Mouse (Mus musculus) forebrain, embryonic 12.5 days (tissue): ENCODE data around the gene Erv3. TPM values are rescaled to one million over a fixed set of nuclear protein-coding genes. Genes with fewer than 3 reads are reported as not detected.

Experiments
- ATAC-seq: fragments of 200-750 bp; cut with Nextera tagmentation; 2 replicates; pipeline ENCODE4 v1.8.0; 2017; ENCODE audit warnings: moderate TSS enrichment; ENCODE audit not compliant: low FRiP score
- H3K27ac ChIP-seq: fragments of 300-500 bp; sonication (generic); 2 replicates; pipeline ENCODE4 v1.5.1; 2016; ENCODE audit warnings: mild to moderate bottlenecking
- H3K27me3 ChIP-seq: fragments of 300-500 bp; sonication (generic); 2 replicates; pipeline ENCODE4 v1.6.1; 2016; ENCODE audit warnings: mild to moderate bottlenecking
- H3K36me3 ChIP-seq: fragments of 300-500 bp; sonication (generic); replicated peaks from 2 replicates; pipeline ENCODE4 v1.6.1; 2016; ENCODE audit warnings: mild to moderate bottlenecking
- H3K4me1 ChIP-seq: fragments of 300-500 bp; sonication (generic); 2 replicates; pipeline ENCODE4 v1.6.1; 2016
- H3K4me2 ChIP-seq: fragments of 300-500 bp; sonication (generic); 2 replicates; pipeline ENCODE4 v1.6.1; 2016; ENCODE audit warnings: mild to moderate bottlenecking, moderate library complexity
- H3K4me3 ChIP-seq: fragments of 300-500 bp; sonication (generic); replicated peaks from 2 replicates; pipeline ENCODE4 v1.5.1; 2016; ENCODE audit warnings: mild to moderate bottlenecking
- H3K9ac ChIP-seq: fragments of 300-500 bp; sonication (generic); 2 replicates; pipeline ENCODE4 v1.6.1; 2016; ENCODE audit warnings: mild to moderate bottlenecking
- H3K9me3 ChIP-seq: fragments of 300-500 bp; sonication (generic); 2 replicates; pipeline ENCODE4 v1.6.1; 2016
- whole genome bisulfite sequencing: fragments of 180-500 bp; shearing (Covaris S2); methylation state at CpG from one replicate; pipeline ENCODE4 v1.1.7; 2016; 5-methylcytosine and 5-hydroxymethylcytosine counted together
- polyA plus RNA-seq: library from polyadenylated mRNA; unstranded; fragments of >200 nt; fragmentation: Nextera tagmentation; extraction: Ambion mirVana; gene quantifications from 2 replicates; pipeline ENCODE4 v1.2.1, GENCODE M21; 2016

Gene Erv3
- not detected in 2 replicates for polyA plus RNA-seq

DNA sequence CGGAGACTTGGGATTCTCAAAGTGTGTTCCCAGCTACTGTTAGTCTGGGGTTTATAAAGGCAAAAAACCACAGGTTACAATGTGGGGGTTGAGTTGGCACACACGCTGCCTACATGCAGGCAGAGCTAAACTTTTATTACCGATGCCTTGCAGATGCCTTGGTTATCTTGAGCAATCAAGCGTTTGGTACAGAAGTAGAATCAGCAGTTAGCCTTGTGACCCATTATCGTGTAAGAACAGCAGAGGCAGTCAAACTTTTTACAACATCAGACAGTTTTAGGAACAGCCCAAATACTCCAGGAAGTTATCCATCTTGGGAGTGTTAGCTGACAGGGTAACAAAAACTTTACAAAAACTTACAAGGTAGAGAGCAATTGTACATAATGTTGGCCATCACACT is at the start of gene Erv3:
Gene Erv3 (minus strand): TSS at position 27 of the 400 bp plus-strand sequence.
- WGBS = 90% methylated on average over 5 of the region's 5 CpGs
- no peak for ATAC-seq
- no peak within 1 kb of the TSS for H3K4me3 ChIP-seq
- no peaks in the 10 kb centered on the region for H3K36me3 ChIP-seq
- H3K9me3 ChIP-seq = no peaks in the 10 kb centered on the region
- no peaks in the 10 kb centered on the region for H3K27me3 ChIP-seq
- no peak within 1 kb of the TSS for H3K4me2 ChIP-seq
- H3K27ac ChIP-seq = no peak within 1 kb of the TSS
- H3K9ac ChIP-seq = no peak within 1 kb of the TSS
- H3K4me1 ChIP-seq = peaks cover 10% of the 10 kb centered on the region

DNA sequence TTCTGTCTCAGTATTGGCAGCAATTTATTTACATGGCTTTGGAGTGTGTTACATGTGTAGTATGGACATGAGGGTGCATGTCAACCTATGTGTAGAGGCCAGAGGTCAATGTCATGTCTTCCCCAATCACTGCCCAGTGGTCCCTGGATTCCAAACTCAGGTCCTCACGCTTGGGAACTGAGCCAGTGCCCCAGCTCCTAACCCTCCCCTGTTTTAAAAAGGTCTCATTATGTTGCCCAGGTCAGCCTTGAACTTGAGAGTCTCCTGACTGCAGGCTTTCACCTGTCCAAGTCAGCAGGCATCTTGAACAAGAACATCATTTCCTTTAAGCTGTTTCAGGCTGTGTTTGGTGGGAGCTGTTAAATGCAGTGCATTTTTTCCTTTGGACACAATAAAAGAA is 49.4 kb upstream of the Erv3 start:
- 69% methylated on average over 1 of the region's 1 CpGs for WGBS
- no peaks in the 10 kb centered on the region for H3K36me3 ChIP-seq
- ATAC-seq = no peak

DNA sequence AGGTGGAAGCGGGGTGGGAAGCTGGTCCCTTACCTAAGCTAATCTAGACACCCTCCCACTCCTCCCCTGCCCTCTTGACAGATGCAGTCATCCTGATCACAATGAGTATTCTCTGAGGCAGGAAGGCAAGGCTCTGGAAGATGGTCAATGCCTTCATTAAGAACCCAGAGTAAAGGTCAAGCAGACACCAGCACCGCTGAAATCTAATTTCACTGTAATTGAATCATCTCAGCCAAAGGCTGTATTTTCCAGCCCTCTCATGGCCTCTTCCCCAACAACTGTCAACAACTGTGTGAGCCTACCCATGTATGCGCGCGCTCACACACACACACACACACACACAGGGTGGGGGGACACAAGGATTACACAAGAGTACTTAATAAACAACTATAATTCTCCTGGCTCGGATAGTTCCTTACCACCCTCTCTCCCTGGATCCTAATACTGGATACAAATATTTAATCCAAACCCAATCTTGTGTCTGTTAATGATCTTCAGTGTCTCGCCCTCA is 48.9 kb upstream of the Erv3 start:
- H3K4me2 ChIP-seq = no peak overlapping the region
- H3K9ac ChIP-seq = no peak overlapping the region
- H3K9me3 ChIP-seq = no peaks in the 10 kb centered on the region
- H3K27me3 ChIP-seq = peaks cover 4% of the 10 kb centered on the region; the same call in 1 of the 2 replicates
- no peak for ATAC-seq
- no peak overlapping the region for H3K27ac ChIP-seq
- 84% methylated on average over 7 of the region's 7 CpGs for WGBS
- H3K4me1 ChIP-seq = peaks cover 25% of the 10 kb centered on the region
- H3K4me3 ChIP-seq = no peak overlapping the region
- H3K36me3 ChIP-seq = no peaks in the 10 kb centered on the region

More for the DNA sequence above, 49.4 kb upstream of the Erv3 start:
- Histone ChIP-seq H3K27ac (no peak overlapping the region), H3K9ac (no peak overlapping the region), H3K27me3 (peaks cover 4% of the 10 kb centered on the region; the same call in 1 of the 2 replicates), H3K9me3 (no peaks in the 10 kb centered on the region), H3K4me2 (peak overlapping the region; percentile 66), H3K4me3 (no peak overlapping the region), H3K4me1 (peaks cover 25% of the 10 kb centered on the region)

DNA sequence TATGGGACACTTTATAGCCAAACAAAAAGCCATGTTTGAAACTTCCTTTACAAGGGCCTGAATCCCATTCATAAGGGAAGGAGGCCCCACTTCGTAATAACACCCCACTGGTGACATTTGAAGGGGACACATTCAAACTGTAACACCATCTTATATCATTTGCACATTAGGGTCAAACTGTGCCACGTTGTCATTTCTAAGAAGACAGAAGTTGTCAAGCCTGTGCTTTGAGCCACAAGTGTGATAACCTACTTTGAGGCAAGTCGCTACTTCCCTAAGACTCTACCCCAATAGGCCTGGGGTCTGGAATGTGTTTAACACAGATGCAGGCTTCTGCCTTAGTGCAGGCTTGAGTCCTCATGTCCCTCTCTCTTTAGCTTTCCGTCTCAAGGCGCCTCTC is 47.8 kb upstream of the Erv3 start:
- Histone ChIP-seq H3K9ac (no peak overlapping the region), H3K4me1 (peaks cover 22% of the 10 kb centered on the region), H3K4me2 (no peak overlapping the region), H3K27me3 (peaks cover 4% of the 10 kb centered on the region; the same call in 1 of the 2 replicates), H3K4me3 (no peak overlapping the region), H3K36me3 (no peaks in the 10 kb centered on the region), H3K27ac (no peak overlapping the region), H3K9me3 (no peaks in the 10 kb centered on the region)
- 84% methylated on average over 5 of the region's 5 CpGs for WGBS
- no peak for ATAC-seq

DNA sequence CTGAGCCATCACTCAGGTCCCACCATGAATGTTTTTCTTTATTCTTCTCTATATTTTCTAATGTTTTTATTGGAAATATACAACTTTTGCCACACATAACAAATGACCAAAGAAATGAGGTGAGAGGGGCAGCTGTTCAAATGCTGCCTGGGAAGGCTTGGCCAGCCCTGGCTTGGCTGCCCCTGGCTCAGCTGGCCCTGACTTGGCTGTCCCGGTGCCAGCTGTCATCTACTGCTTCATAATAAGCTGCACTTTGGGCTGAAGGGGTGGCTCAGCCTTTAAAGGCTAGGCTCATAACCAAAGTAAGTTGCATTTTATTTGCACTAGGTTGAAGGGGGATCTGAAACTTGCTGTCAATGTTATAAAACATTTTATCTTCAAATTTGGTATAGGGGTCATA is 47.3 kb upstream of the Erv3 start:
- Histone ChIP-seq H3K4me3 (no peak overlapping the region), H3K36me3 (no peaks in the 10 kb centered on the region), H3K4me2 (no peak overlapping the region), H3K9me3 (no peaks in the 10 kb centered on the region), H3K9ac (no peak overlapping the region), H3K27me3 (peaks cover 4% of the 10 kb centered on the region; the same call in 1 of the 2 replicates), H3K4me1 (peaks cover 18% of the 10 kb centered on the region), H3K27ac (no peak overlapping the region)
- ATAC-seq = no peak
- WGBS = 85% methylated on average over 1 of the region's 1 CpGs

DNA sequence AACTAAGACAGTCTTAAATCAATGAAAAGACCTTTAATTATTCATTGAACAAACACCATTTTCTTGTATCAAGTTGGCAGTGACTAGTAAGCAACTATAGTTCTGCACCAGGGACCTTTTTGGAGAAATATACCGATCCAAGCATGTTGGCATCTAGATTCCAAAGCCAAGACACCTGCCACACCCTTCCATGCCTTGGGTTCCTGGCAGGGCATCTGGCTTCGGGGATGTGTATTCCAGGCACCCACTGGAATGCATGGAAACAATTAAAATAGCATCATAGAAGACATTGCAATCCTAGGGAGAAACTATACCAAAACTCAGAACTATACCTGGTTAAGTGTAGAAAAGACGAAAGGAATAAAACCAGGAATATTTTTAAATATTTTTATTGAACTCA is 46.7 kb upstream of the Erv3 start:
- no peaks in the 10 kb centered on the region for H3K36me3 ChIP-seq
- H3K27ac ChIP-seq = no peak overlapping the region
- no peaks in the 10 kb centered on the region for H3K9me3 ChIP-seq
- no peak overlapping the region for H3K4me3 ChIP-seq
- no peak overlapping the region for H3K4me2 ChIP-seq
- 89% methylated on average over 3 of the region's 3 CpGs for WGBS
- H3K9ac ChIP-seq = no peak overlapping the region
- H3K4me1 ChIP-seq = peaks cover 12% of the 10 kb centered on the region
- ATAC-seq = no peak
- H3K27me3 ChIP-seq = peaks cover 4% of the 10 kb centered on the region; the same call in 1 of the 2 replicates

DNA sequence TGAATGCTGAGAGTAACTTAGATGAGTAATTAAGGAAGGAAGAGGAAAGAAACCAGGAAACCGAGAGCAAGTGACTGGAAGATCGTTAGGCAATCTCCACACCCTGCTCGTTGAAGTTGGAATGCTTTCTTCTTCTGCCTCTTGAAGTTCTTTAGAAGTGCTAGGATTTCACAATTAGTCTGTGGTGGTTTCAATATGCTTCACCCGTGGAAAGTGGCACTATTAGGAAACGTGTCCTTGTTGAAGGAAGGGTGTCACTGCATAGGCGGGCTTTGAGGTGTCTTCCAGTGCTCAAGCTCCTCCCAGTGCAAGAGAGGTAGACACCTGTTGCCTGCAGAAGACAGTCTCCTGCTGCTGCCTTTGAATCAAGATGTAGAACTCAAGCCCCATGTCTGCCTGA is 46.2 kb upstream of the Erv3 start:
- Histone ChIP-seq H3K4me2 (no peak overlapping the region), H3K36me3 (no peaks in the 10 kb centered on the region), H3K9me3 (no peaks in the 10 kb centered on the region), H3K27me3 (peaks cover 4% of the 10 kb centered on the region; the same call in 1 of the 2 replicates), H3K4me1 (peaks cover 7% of the 10 kb centered on the region), H3K4me3 (no peak overlapping the region), H3K9ac (no peak overlapping the region), H3K27ac (no peak overlapping the region)
- no peak for ATAC-seq
- WGBS = 61% methylated on average over 6 of the region's 6 CpGs

DNA sequence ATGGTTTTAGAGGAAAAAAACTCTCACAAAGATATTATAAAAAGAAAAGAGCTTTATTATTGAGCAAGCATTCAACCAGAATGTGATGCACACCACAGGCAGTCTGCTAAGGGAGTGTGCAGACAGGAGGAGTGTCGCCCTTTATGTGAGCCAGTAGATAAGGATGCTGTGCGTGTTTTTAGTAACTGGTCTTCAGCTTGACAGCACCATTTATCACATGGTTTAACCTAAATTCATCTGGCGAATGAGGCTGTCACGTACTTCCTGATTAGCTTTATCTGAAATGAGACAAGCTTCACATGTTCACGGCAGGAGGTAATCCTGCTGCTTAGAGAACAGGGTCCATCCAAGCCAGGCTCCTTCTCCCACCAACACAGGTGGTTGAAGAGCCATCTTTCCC is 45.5 kb upstream of the Erv3 start:
- Histone ChIP-seq H3K4me1 (no peaks in the 10 kb centered on the region; the same call in 1 of the 2 replicates), H3K36me3 (no peaks in the 10 kb centered on the region), H3K9ac (no peak overlapping the region), H3K27me3 (peaks cover 4% of the 10 kb centered on the region; the same call in 1 of the 2 replicates), H3K27ac (no peak overlapping the region), H3K4me3 (no peak overlapping the region), H3K4me2 (no peak overlapping the region), H3K9me3 (no peaks in the 10 kb centered on the region)
- WGBS = 65% methylated on average over 5 of the region's 5 CpGs
- ATAC-seq = no peak

DNA sequence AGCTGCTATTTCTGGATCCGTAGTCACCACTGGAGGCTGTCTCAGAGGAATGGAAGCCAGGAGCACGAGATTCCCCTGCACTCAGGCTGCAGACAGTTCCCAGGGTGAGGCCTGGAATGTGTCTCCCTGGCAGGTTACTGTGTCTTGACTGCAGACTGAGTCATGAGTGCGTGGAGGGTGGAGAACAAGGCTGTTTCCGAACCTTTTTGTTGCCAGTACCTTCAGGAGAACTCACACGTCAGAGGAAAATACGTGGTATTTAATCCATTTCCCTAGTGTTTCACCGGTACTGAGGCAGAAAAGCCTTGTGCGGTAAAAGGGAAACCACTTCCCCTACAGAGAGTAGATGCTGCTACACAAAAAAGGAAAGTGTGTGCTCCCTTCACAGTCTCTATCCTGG is 43.3 kb upstream of the Erv3 start:
- Histone ChIP-seq H3K4me3 (no peak overlapping the region), H3K27me3 (no peaks in the 10 kb centered on the region; the same call in 1 of the 2 replicates), H3K9ac (no peak overlapping the region), H3K4me2 (no peak overlapping the region), H3K36me3 (no peaks in the 10 kb centered on the region), H3K27ac (no peak overlapping the region), H3K9me3 (no peaks in the 10 kb centered on the region), H3K4me1 (no peaks in the 10 kb centered on the region)
- no peak for ATAC-seq
- 63% methylated on average over 8 of the region's 8 CpGs for WGBS

DNA sequence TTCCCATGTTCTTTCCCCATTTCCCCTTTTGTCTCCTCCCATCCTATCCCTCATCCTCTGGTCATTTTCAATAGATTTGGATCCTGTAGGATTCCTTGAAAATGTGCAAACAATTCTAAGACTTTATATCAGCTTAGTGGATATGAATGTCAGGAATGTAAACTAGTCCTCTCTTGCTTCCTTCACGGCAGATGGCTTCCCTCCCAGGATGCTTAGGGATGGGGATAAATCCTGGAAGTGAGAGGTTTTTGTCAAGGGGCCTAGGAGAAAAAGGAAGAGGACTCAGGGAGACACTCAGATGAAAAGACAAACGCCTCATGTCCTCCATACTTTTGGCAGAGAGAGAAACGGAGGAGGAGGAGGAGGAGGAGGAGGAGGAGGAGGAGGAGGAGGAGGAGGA is 42.9 kb upstream of the Erv3 start:
- H3K4me1 ChIP-seq = no peaks in the 10 kb centered on the region
- H3K27ac ChIP-seq = no peak overlapping the region
- no peak overlapping the region for H3K9ac ChIP-seq
- no peak overlapping the region for H3K4me2 ChIP-seq
- H3K36me3 ChIP-seq = no peaks in the 10 kb centered on the region
- WGBS = 58% methylated on average over 3 of the region's 3 CpGs
- no peaks in the 10 kb centered on the region for H3K9me3 ChIP-seq
- no peaks in the 10 kb centered on the region; the same call in 1 of the 2 replicates for H3K27me3 ChIP-seq
- no peak overlapping the region for H3K4me3 ChIP-seq
- no peak for ATAC-seq

DNA sequence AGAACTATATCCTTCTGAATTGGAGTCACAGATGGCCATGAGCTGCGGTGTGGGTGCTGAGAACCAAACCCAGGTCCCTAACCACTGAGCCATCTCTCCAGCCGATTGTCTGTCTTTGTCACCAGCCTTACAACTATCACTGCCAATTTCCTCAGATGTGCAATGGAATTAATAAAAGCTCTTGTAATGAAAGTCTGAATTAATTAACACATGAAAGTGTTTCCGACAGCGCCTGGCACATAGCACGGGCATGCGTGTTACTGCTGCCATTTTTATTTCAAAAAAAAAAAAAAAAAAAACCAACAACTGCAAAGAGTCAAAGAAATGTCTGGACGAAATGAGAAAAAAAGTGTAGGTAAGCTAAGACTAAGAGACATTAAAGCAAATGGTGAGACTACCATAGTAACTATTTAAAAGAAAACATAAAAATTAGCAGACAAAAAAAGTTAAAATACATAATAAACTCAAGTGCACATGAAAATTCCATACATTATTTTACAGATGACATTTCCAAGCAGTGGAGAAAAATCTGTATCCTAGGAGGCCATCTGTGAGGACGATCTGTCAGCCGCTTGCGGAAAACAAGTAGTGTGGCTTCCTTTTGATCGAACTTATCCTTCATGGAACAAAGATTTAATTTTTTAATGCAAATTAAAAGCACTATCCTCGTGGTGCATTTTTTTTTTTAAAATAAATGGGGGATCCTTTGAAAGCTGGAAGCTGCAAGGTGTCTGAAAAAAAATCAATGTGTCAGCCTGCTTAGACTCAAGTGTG is 38.0 kb upstream of the Erv3 start:
- no peak overlapping the region for H3K4me3 ChIP-seq
- H3K9me3 ChIP-seq = no peaks in the 10 kb centered on the region
- ATAC-seq = no peak
- no peaks in the 10 kb centered on the region for H3K36me3 ChIP-seq
- H3K27ac ChIP-seq = no peak overlapping the region
- H3K9ac ChIP-seq = no peak overlapping the region
- no peak overlapping the region for H3K4me2 ChIP-seq
- WGBS = 91% methylated on average over 12 of the region's 12 CpGs
- H3K4me1 ChIP-seq = peaks cover 4% of the 10 kb centered on the region
- H3K27me3 ChIP-seq = no peaks in the 10 kb centered on the region

DNA sequence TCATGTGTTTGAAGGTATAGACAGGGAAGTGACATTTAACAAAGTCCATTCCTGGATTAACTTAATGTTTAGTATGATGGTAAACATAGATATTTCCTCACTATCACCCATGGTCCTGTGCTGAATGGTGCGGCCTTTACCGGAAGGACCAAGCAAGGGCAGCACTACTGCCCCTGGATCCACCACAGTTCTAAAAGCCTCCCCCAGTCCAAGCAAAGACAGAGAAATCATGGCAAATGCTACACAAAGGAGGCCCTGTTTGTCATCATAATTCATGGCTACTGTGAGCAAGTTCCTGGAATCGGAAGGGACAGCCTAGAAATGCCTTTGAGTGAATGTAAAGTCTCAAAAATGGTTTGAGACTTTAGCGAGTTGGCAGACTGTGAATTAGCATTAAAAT is 36.5 kb upstream of the Erv3 start:
- 91% methylated on average over 4 of the region's 4 CpGs for WGBS
- Histone ChIP-seq H3K36me3 (no peaks in the 10 kb centered on the region), H3K9me3 (no peaks in the 10 kb centered on the region), H3K27me3 (no peaks in the 10 kb centered on the region), H3K4me1 (peaks cover 13% of the 10 kb centered on the region), H3K4me3 (no peak overlapping the region), H3K27ac (no peak overlapping the region), H3K4me2 (no peak overlapping the region), H3K9ac (no peak overlapping the region)
- no peak for ATAC-seq

DNA sequence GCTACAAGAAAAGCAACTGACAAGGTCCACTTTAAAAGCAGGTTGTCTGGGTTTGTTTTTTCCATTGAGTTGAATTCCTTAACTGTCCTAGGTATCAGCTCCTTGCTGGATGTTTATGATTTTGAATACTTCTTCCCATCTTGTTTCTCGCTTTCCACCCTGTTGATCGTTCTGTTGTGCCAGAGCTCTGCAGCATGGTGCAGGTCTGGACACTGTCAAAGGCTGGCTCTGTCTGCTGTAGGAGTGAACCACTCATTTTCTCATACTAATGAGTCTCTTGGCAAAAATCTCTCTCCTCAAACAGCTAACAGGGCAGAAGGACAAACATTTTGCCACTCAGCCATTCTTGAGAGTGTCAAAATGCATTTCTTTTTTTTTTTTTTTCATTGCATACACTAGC is 35.6 kb upstream of the Erv3 start:
- Histone ChIP-seq H3K36me3 (no peaks in the 10 kb centered on the region), H3K4me1 (peaks cover 13% of the 10 kb centered on the region), H3K4me2 (no peak overlapping the region), H3K9me3 (no peaks in the 10 kb centered on the region), H3K9ac (no peak overlapping the region), H3K27ac (no peak overlapping the region), H3K4me3 (no peak overlapping the region), H3K27me3 (no peaks in the 10 kb centered on the region)
- ATAC-seq = no peak
- 89% methylated on average over 2 of the region's 2 CpGs for WGBS
